Mouse (Mus musculus): ENCODE measurements at regions not wholly inside any gene's neighbourhood (a gene's known extent, or its start where the extent isn't known, plus 50 kb on each side); places are given as distances from the start of the nearest gene placed in this dataset.
"Not testable (repeated sequence)": the region's sequence is repeated elsewhere in the genome, so short reads cannot be mapped to it uniquely, and the experiment has no call there.

- H3K27ac ChIP-seq = no peak overlapping the region
- H3K27me3 ChIP-seq = no peaks in the 10 kb centered on the region
- no peak overlapping the region for H3K9ac ChIP-seq
- H3K4me2 ChIP-seq (replicated peaks) = no peak overlapping the region
- H3K4me1 ChIP-seq = peaks cover 7% of the 10 kb centered on the region
- 55% methylated on average over 3 of the region's 3 CpGs for WGBS
- ATAC-seq (ENCODE audit: low FRiP score, low read depth) = no peak
- no peaks in the 10 kb centered on the region for H3K9me3 ChIP-seq
- no peak overlapping the region for H3K4me3 ChIP-seq
- H3K36me3 ChIP-seq = no peaks in the 10 kb centered on the region
Measured at GRCm38 (mm10) chr9:82632411-82632810, 196.9 kb upstream of the Irak1bp1 start.

- Histone ChIP-seq H3K27me3 (no peaks in the 10 kb centered on the region), H3K4me3 (no peak overlapping the region), H3K9me3 (no peaks in the 10 kb centered on the region), H3K4me2 (replicated peaks) (no peak overlapping the region), H3K9ac (no peak overlapping the region), H3K4me1 (no peaks in the 10 kb centered on the region), H3K36me3 (no peaks in the 10 kb centered on the region), H3K27ac (no peak overlapping the region)
- no peak for ATAC-seq (ENCODE audit: low FRiP score, low read depth)
- WGBS = 87% methylated on average over 2 of the region's 2 CpGs
Measured at GRCm38 (mm10) chr9:82640277-82640676, 189.1 kb upstream of the Irak1bp1 start.

- no peak overlapping the region for H3K4me3 ChIP-seq
- H3K4me1 ChIP-seq = no peaks in the 10 kb centered on the region
- H3K9ac ChIP-seq = no peak overlapping the region
- no peaks in the 10 kb centered on the region for H3K27me3 ChIP-seq
- no peak overlapping the region for H3K27ac ChIP-seq
- WGBS = 28% methylated on average over 1 of the region's 1 CpGs
- no peak for ATAC-seq (ENCODE audit: low FRiP score, low read depth)
- no peaks in the 10 kb centered on the region for H3K9me3 ChIP-seq
- no peaks in the 10 kb centered on the region for H3K36me3 ChIP-seq
- H3K4me2 ChIP-seq (replicated peaks) = no peak overlapping the region
Measured at GRCm38 (mm10) chr9:82643900-82644299, 185.4 kb upstream of the Irak1bp1 start.

- H3K9me3 ChIP-seq; H3K36me3 ChIP-seq; H3K9ac ChIP-seq; H3K27me3 ChIP-seq; H3K27ac ChIP-seq; H3K4me2 ChIP-seq (replicated peaks); H3K4me3 ChIP-seq; ATAC-seq (ENCODE audit: low FRiP score, low read depth); H3K4me1 ChIP-seq: not testable (repeated sequence)
- WGBS = 13% methylated on average over 1 of the region's 1 CpGs
Measured at GRCm38 (mm10) chr9:82655511-82655910, 173.8 kb upstream of the Irak1bp1 start.

GRCm38 (mm10) chr9:82682196-82682595 is 147.1 kb upstream of the Irak1bp1 start:
- Histone ChIP-seq H3K27me3 (no peaks in the 10 kb centered on the region), H3K27ac (no peak overlapping the region), H3K9ac (no peak overlapping the region), H3K4me2 (replicated peaks) (no peak overlapping the region), H3K36me3 (no peaks in the 10 kb centered on the region), H3K4me3 (no peak overlapping the region), H3K4me1 (no peaks in the 10 kb centered on the region), H3K9me3 (no peaks in the 10 kb centered on the region)
- WGBS = 80% methylated on average over 1 of the region's 1 CpGs
- ATAC-seq (ENCODE audit: low FRiP score, low read depth) = no peak

- H3K4me1 ChIP-seq = peaks cover 12% of the 10 kb centered on the region
- 70% methylated on average over 2 of the region's 2 CpGs for WGBS
- no peak overlapping the region for H3K9ac ChIP-seq
- no peaks in the 10 kb centered on the region for H3K36me3 ChIP-seq
- no peaks in the 10 kb centered on the region for H3K9me3 ChIP-seq
- no peak for ATAC-seq (ENCODE audit: low FRiP score, low read depth)
- H3K4me3 ChIP-seq = no peak overlapping the region
- H3K4me2 ChIP-seq (replicated peaks) = peak overlapping the region; percentile 25
- no peak overlapping the region for H3K27ac ChIP-seq
- H3K27me3 ChIP-seq = no peaks in the 10 kb centered on the region
Measured at GRCm38 (mm10) chr9:82709411-82709983, 119.8 kb upstream of the Irak1bp1 start.

GRCm38 (mm10) chr9:82709991-82710593 is 119.2 kb upstream of the Irak1bp1 start:
- no peaks in the 10 kb centered on the region for H3K27me3 ChIP-seq
- no peaks in the 10 kb centered on the region for H3K36me3 ChIP-seq
- no peak for ATAC-seq (ENCODE audit: low FRiP score, low read depth)
- H3K4me2 ChIP-seq (replicated peaks) = peak overlapping the region; percentile 25
- no peaks in the 10 kb centered on the region for H3K9me3 ChIP-seq
- H3K9ac ChIP-seq = no peak overlapping the region
- 34% methylated on average over 12 of the region's 12 CpGs for WGBS
- no peak overlapping the region for H3K27ac ChIP-seq
- H3K4me3 ChIP-seq = no peak overlapping the region
- peaks cover 12% of the 10 kb centered on the region for H3K4me1 ChIP-seq

GRCm38 (mm10) chr9:82710945-82711516 is 118.3 kb upstream of the Irak1bp1 start:
- H3K9me3 ChIP-seq = no peaks in the 10 kb centered on the region
- no peak overlapping the region for H3K9ac ChIP-seq
- peaks cover 12% of the 10 kb centered on the region for H3K4me1 ChIP-seq
- no peaks in the 10 kb centered on the region for H3K27me3 ChIP-seq
- no peak overlapping the region for H3K4me3 ChIP-seq
- no peak for ATAC-seq (ENCODE audit: low FRiP score, low read depth)
- no peak overlapping the region for H3K27ac ChIP-seq
- no peak overlapping the region for H3K4me2 ChIP-seq (replicated peaks)
- WGBS = 60% methylated on average over 6 of the region's 6 CpGs
- H3K36me3 ChIP-seq = no peaks in the 10 kb centered on the region

GRCm38 (mm10) chr9:82712769-82713733 is 116.3 kb upstream of the Irak1bp1 start:
- WGBS = 86% methylated on average over 3 of the region's 3 CpGs

GRCm38 (mm10) chr9:82728652-82729051 is 100.7 kb upstream of the Irak1bp1 start:
- WGBS = 74% methylated on average over 3 of the region's 3 CpGs
- H3K4me2 ChIP-seq (replicated peaks) = no peak overlapping the region

More at GRCm38 (mm10) chr9:82712769-82713733, 116.3 kb upstream of the Irak1bp1 start:
- Histone ChIP-seq H3K4me1 (peaks cover 12% of the 10 kb centered on the region), H3K4me2 (replicated peaks) (no peak overlapping the region), H3K9ac (no peak overlapping the region), H3K27me3 (no peaks in the 10 kb centered on the region), H3K36me3 (no peaks in the 10 kb centered on the region), H3K4me3 (no peak overlapping the region), H3K9me3 (no peaks in the 10 kb centered on the region), H3K27ac (no peak overlapping the region)
- ATAC-seq (ENCODE audit: low FRiP score, low read depth) = no peak

GRCm38 (mm10) chr9:82729646-82730045 is 99.7 kb upstream of the Irak1bp1 start:
- Histone ChIP-seq H3K27ac (no peak overlapping the region), H3K4me2 (replicated peaks) (no peak overlapping the region), H3K4me3 (no peak overlapping the region), H3K9me3 (no peaks in the 10 kb centered on the region), H3K4me1 (no peaks in the 10 kb centered on the region), H3K36me3 (no peaks in the 10 kb centered on the region), H3K9ac (no peak overlapping the region), H3K27me3 (no peaks in the 10 kb centered on the region)
- no peak for ATAC-seq (ENCODE audit: low FRiP score, low read depth)
- 81% methylated on average over 4 of the region's 4 CpGs for WGBS

More at GRCm38 (mm10) chr9:82728652-82729051, 100.7 kb upstream of the Irak1bp1 start:
- Histone ChIP-seq H3K9me3 (no peaks in the 10 kb centered on the region), H3K9ac (no peak overlapping the region), H3K27me3 (no peaks in the 10 kb centered on the region), H3K4me1 (no peaks in the 10 kb centered on the region), H3K4me3 (no peak overlapping the region), H3K36me3 (no peaks in the 10 kb centered on the region), H3K27ac (no peak overlapping the region)
- no peak for ATAC-seq (ENCODE audit: low FRiP score, low read depth)

GRCm38 (mm10) chr9:82733024-82733585 is 96.2 kb upstream of the Irak1bp1 start:
- H3K4me1 ChIP-seq = no peaks in the 10 kb centered on the region
- 91% methylated on average over 3 of the region's 3 CpGs for WGBS
- H3K27ac ChIP-seq = no peak overlapping the region
- no peak overlapping the region for H3K4me3 ChIP-seq
- H3K4me2 ChIP-seq (replicated peaks) = no peak overlapping the region
- no peak for ATAC-seq (ENCODE audit: low FRiP score, low read depth)
- H3K36me3 ChIP-seq = no peaks in the 10 kb centered on the region
- H3K9ac ChIP-seq = no peak overlapping the region
- no peaks in the 10 kb centered on the region for H3K27me3 ChIP-seq
- 0 out of 2 replicates have a peak, but pooled peaks cover 4% of the 10 kb centered on the region for H3K9me3 ChIP-seq

Measured in limb, embryonic 13.5 days (tissue).